Mouse (Mus musculus) intestine, embryonic 15.5 days (tissue): ENCODE results near the gene Dlgap1. TPM values are rescaled to one million over a fixed set of nuclear protein-coding genes. Genes with fewer than 3 reads are reported as not detected.

Experiments
- ATAC-seq: fragments of 200-750 bp; cut with Nextera tagmentation; 2 replicates; pipeline ENCODE4 v1.8.0; 2017; ENCODE audit warnings: moderate TSS enrichment, moderate library complexity
- H3K27ac ChIP-seq: fragments of 300-500 bp; sonication (generic); 2 replicates; pipeline ENCODE4 v1.5.1; 2015; ENCODE audit warnings: mild to moderate bottlenecking, inconsistent platforms
- H3K27me3 ChIP-seq: fragments of 300-500 bp; sonication (generic); replicated peaks from 2 replicates; pipeline ENCODE4 v1.6.1; 2015; ENCODE audit warnings: inconsistent platforms
- H3K36me3 ChIP-seq: fragments of 300-500 bp; sonication (generic); 2 replicates; pipeline ENCODE4 v1.6.1; 2015; ENCODE audit warnings: inconsistent platforms
- H3K4me1 ChIP-seq: fragments of 300-500 bp; sonication (generic); replicated peaks from 2 replicates; pipeline ENCODE4 v1.6.1; 2015; ENCODE audit warnings: inconsistent platforms
- H3K4me2 ChIP-seq: fragments of 300-500 bp; sonication (generic); replicated peaks from 2 replicates; pipeline ENCODE4 v1.6.1; 2015; ENCODE audit warnings: mild to moderate bottlenecking, inconsistent platforms
- H3K4me3 ChIP-seq: fragments of 300-500 bp; sonication (generic); replicated peaks from 2 replicates; pipeline ENCODE4 v1.5.1; 2015; ENCODE audit warnings: inconsistent platforms
- H3K9ac ChIP-seq: fragments of 300-500 bp; sonication (generic); 2 replicates; pipeline ENCODE4 v1.6.1; 2015; ENCODE audit warnings: inconsistent platforms
- H3K9me3 ChIP-seq: fragments of 300-500 bp; sonication (generic); 2 replicates; pipeline ENCODE4 v1.6.1; 2016; ENCODE audit warnings: inconsistent platforms
- WGBS: fragments of 180-500 bp; shearing (Covaris S2); methylation state at CpG from one replicate; pipeline ENCODE4 v1.1.7; 2015; 5-methylcytosine and 5-hydroxymethylcytosine counted together
- polyA plus RNA-seq: library from polyadenylated mRNA; unstranded; fragments of >200 nt; fragmentation: Nextera tagmentation; extraction: Ambion mirVana; gene quantifications from 2 replicates; pipeline ENCODE4 v1.2.1, GENCODE M21; 2015

Gene Dlgap1
- polyA plus RNA-seq, 1 experiment from 2014 or later, result 1.6 TPM

- no peaks in the 10 kb centered on the region for H3K9me3 ChIP-seq
- no peak overlapping the region for H3K4me2 ChIP-seq
- H3K4me3 ChIP-seq, result no peak overlapping the region
- H3K27ac ChIP-seq, result no peak overlapping the region
- 65% methylated on average over 7 of the region's 7 CpGs for WGBS
- no peaks in the 10 kb centered on the region for H3K4me1 ChIP-seq
- ATAC-seq, result no peak
- no peaks in the 10 kb centered on the region for H3K36me3 ChIP-seq
- H3K9ac ChIP-seq, result no peak overlapping the region
- H3K27me3 ChIP-seq, result no peaks in the 10 kb centered on the region
Observed at GRCm38 (mm10) chr17:70486259-70486658, 517.4 kb downstream of the Dlgap1 start.

GRCm38 (mm10) chr17:70486831-70487230, 518.0 kb downstream of the Dlgap1 start:
- H3K4me2 ChIP-seq, result no peak overlapping the region
- ATAC-seq, result no peak
- no peaks in the 10 kb centered on the region for H3K27me3 ChIP-seq
- H3K4me1 ChIP-seq, result no peaks in the 10 kb centered on the region
- no peaks in the 10 kb centered on the region for H3K9me3 ChIP-seq
- no peak overlapping the region for H3K4me3 ChIP-seq
- no peak overlapping the region for H3K27ac ChIP-seq
- no peaks in the 10 kb centered on the region for H3K36me3 ChIP-seq
- H3K9ac ChIP-seq, result no peak overlapping the region
- WGBS, result 81% methylated on average over 10 of the region's 10 CpGs

GRCm38 (mm10) chr17:70488784-70489265, 520.0 kb downstream of the Dlgap1 start:
- H3K4me1 ChIP-seq, result no peaks in the 10 kb centered on the region
- no peaks in the 10 kb centered on the region for H3K36me3 ChIP-seq
- H3K27me3 ChIP-seq, result no peaks in the 10 kb centered on the region
- no peak for ATAC-seq
- H3K4me2 ChIP-seq, result no peak overlapping the region
- H3K27ac ChIP-seq, result no peak overlapping the region
- no peaks in the 10 kb centered on the region for H3K9me3 ChIP-seq
- no peak overlapping the region for H3K4me3 ChIP-seq
- no peak overlapping the region for H3K9ac ChIP-seq
- WGBS, result 79% methylated on average over 7 of the region's 7 CpGs

- no peak overlapping the region for H3K4me3 ChIP-seq
- H3K36me3 ChIP-seq, result no peaks in the 10 kb centered on the region
- H3K4me2 ChIP-seq, result no peak overlapping the region
- H3K9me3 ChIP-seq, result no peaks in the 10 kb centered on the region
- H3K27ac ChIP-seq, result no peak overlapping the region
- no peaks in the 10 kb centered on the region for H3K27me3 ChIP-seq
- 90% methylated on average over 4 of the region's 4 CpGs for WGBS
- H3K9ac ChIP-seq, result no peak overlapping the region
- no peak for ATAC-seq
- H3K4me1 ChIP-seq, result no peaks in the 10 kb centered on the region
Observed at GRCm38 (mm10) chr17:70491575-70491974, 522.7 kb downstream of the Dlgap1 start.

- Histone ChIP-seq H3K27ac (no peak overlapping the region), H3K4me3 (no peak overlapping the region), H3K9ac (no peak overlapping the region), H3K9me3 (no peaks in the 10 kb centered on the region), H3K36me3 (no peaks in the 10 kb centered on the region), H3K27me3 (no peaks in the 10 kb centered on the region), H3K4me1 (no peaks in the 10 kb centered on the region), H3K4me2 (no peak overlapping the region)
- WGBS, result 89% methylated on average over 4 of the region's 4 CpGs
- ATAC-seq, result no peak
Observed at GRCm38 (mm10) chr17:70494338-70494737, 525.5 kb downstream of the Dlgap1 start.

- H3K4me1 ChIP-seq, result no peaks in the 10 kb centered on the region
- H3K36me3 ChIP-seq, result no peaks in the 10 kb centered on the region
- H3K4me2 ChIP-seq, result no peak overlapping the region
- H3K27ac ChIP-seq, result no peak overlapping the region
- no peaks in the 10 kb centered on the region for H3K27me3 ChIP-seq
- no peaks in the 10 kb centered on the region for H3K9me3 ChIP-seq
- ATAC-seq, result no peak
- 75% methylated on average over 6 of the region's 6 CpGs for WGBS
- H3K9ac ChIP-seq, result no peak overlapping the region
- H3K4me3 ChIP-seq, result no peak overlapping the region
Observed at GRCm38 (mm10) chr17:70498256-70498655, 529.4 kb downstream of the Dlgap1 start.

- no peak for ATAC-seq
- Histone ChIP-seq H3K27ac (no peak overlapping the region), H3K4me1 (no peaks in the 10 kb centered on the region), H3K9me3 (no peaks in the 10 kb centered on the region), H3K9ac (no peak overlapping the region), H3K27me3 (no peaks in the 10 kb centered on the region), H3K4me2 (no peak overlapping the region), H3K36me3 (no peaks in the 10 kb centered on the region), H3K4me3 (no peak overlapping the region)
- 50% methylated on average over 7 of the region's 7 CpGs for WGBS
Observed at GRCm38 (mm10) chr17:70501933-70502332, 533.1 kb downstream of the Dlgap1 start.

GRCm38 (mm10) chr17:70507759-70508158, 538.9 kb downstream of the Dlgap1 start:
- Histone ChIP-seq H3K9ac (no peak overlapping the region), H3K4me1 (no peaks in the 10 kb centered on the region), H3K27ac (no peak overlapping the region), H3K36me3 (no peaks in the 10 kb centered on the region), H3K27me3 (no peaks in the 10 kb centered on the region), H3K9me3 (no peaks in the 10 kb centered on the region), H3K4me3 (no peak overlapping the region), H3K4me2 (no peak overlapping the region)
- no peak for ATAC-seq
- WGBS, result 54% methylated on average over 4 of the region's 4 CpGs

- H3K9ac ChIP-seq, result no peak overlapping the region
- H3K36me3 ChIP-seq, result no peaks in the 10 kb centered on the region
- no peak overlapping the region for H3K4me2 ChIP-seq
- no peak overlapping the region for H3K4me3 ChIP-seq
- H3K4me1 ChIP-seq, result no peaks in the 10 kb centered on the region
- H3K27me3 ChIP-seq, result no peaks in the 10 kb centered on the region
- no peak overlapping the region for H3K27ac ChIP-seq
- ATAC-seq, result no peak
- 87% methylated on average over 5 of the region's 5 CpGs for WGBS
- no peaks in the 10 kb centered on the region for H3K9me3 ChIP-seq
Observed at GRCm38 (mm10) chr17:70510441-70510840, 541.6 kb downstream of the Dlgap1 start.

GRCm38 (mm10) chr17:70511401-70511800, 542.5 kb downstream of the Dlgap1 start:
- Histone ChIP-seq H3K27me3 (no peaks in the 10 kb centered on the region), H3K36me3 (no peaks in the 10 kb centered on the region), H3K4me1 (no peaks in the 10 kb centered on the region), H3K4me2 (no peak overlapping the region), H3K9me3 (no peaks in the 10 kb centered on the region), H3K9ac (no peak overlapping the region), H3K4me3 (no peak overlapping the region), H3K27ac (no peak overlapping the region)
- ATAC-seq, result no peak
- WGBS, result 89% methylated on average over 3 of the region's 3 CpGs

- no peak for ATAC-seq
- Histone ChIP-seq H3K4me1 (no peaks in the 10 kb centered on the region), H3K27ac (no peak overlapping the region), H3K4me3 (no peak overlapping the region), H3K9ac (no peak overlapping the region), H3K9me3 (no peaks in the 10 kb centered on the region), H3K4me2 (no peak overlapping the region), H3K27me3 (no peaks in the 10 kb centered on the region), H3K36me3 (no peaks in the 10 kb centered on the region)
- 81% methylated on average over 5 of the region's 5 CpGs for WGBS
Observed at GRCm38 (mm10) chr17:70513736-70514135, 544.9 kb downstream of the Dlgap1 start.

- no peak overlapping the region for H3K9ac ChIP-seq
- no peaks in the 10 kb centered on the region for H3K4me1 ChIP-seq
- 90% methylated on average over 18 of the region's 18 CpGs for WGBS
- H3K9me3 ChIP-seq, result no peaks in the 10 kb centered on the region
- H3K4me3 ChIP-seq, result no peak overlapping the region
- H3K36me3 ChIP-seq, result no peaks in the 10 kb centered on the region
- no peaks in the 10 kb centered on the region for H3K27me3 ChIP-seq
- H3K4me2 ChIP-seq, result no peak overlapping the region
- no peak for ATAC-seq
- no peak overlapping the region for H3K27ac ChIP-seq
Observed at GRCm38 (mm10) chr17:70516506-70516905, 547.6 kb downstream of the Dlgap1 start.

GRCm38 (mm10) chr17:70517333-70517732, 548.5 kb downstream of the Dlgap1 start:
- Histone ChIP-seq H3K4me1 (no peaks in the 10 kb centered on the region), H3K27me3 (no peaks in the 10 kb centered on the region), H3K4me3 (no peak overlapping the region), H3K36me3 (no peaks in the 10 kb centered on the region), H3K4me2 (no peak overlapping the region), H3K9ac (no peak overlapping the region), H3K27ac (no peak overlapping the region), H3K9me3 (no peaks in the 10 kb centered on the region)
- no peak for ATAC-seq
- WGBS, result 74% methylated on average over 12 of the region's 12 CpGs
